Mouse (Mus musculus): ENCODE results near the gene Rbp2.

GRCm38 (mm10) chr9:98490128-98490527, 4.2 kb downstream of the Rbp2 start:
- TF ChIP-seq MAX (IDR thresholded peaks at IDR 0.05; ENCODE audit: low read depth) = no peak
- TF ChIP-seq POLR2AphosphoS2 (IDR thresholded peaks at IDR 0.05; ENCODE audit: insufficient read length, low read depth) = no peak
- no peak for TF ChIP-seq POLR2A (IDR thresholded peaks at IDR 0.05; ENCODE audit: insufficient read length, low read depth)
- TF ChIP-seq USF1 (IDR thresholded peaks at IDR 0.05; ENCODE audit: low read depth) = no peak
- no peak for TF ChIP-seq E2F4 (IDR thresholded peaks at IDR 0.05; ENCODE audit: insufficient read depth)
- no peak for TF ChIP-seq MYOG (IDR thresholded peaks at IDR 0.05; ENCODE audit: control insufficient read depth in 1 of 3, insufficient read depth in 1 of 3, insufficient read length in 2 of 3, low read depth in 2 of 3)
- no peak for TF ChIP-seq REST (IDR thresholded peaks at IDR 0.05; ENCODE audit: insufficient read depth, insufficient read length)
- TF ChIP-seq SRF (IDR thresholded peaks at IDR 0.05; ENCODE audit: control insufficient read depth, insufficient read length, low read depth) = no peak
